Mouse (Mus musculus): Measurements from ENCODE around the gene Apoc3.

Gene Apoc3

DNA sequence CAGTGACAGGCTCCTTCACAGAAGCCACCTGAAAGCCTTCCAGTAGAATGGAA is at the start of gene Apoc3:
Gene Apoc3 (minus strand): TSS at position 41 of the 53 bp plus-strand sequence.
- DNase-seq (ENCODE audit: low spot score), result no peak

DNA sequence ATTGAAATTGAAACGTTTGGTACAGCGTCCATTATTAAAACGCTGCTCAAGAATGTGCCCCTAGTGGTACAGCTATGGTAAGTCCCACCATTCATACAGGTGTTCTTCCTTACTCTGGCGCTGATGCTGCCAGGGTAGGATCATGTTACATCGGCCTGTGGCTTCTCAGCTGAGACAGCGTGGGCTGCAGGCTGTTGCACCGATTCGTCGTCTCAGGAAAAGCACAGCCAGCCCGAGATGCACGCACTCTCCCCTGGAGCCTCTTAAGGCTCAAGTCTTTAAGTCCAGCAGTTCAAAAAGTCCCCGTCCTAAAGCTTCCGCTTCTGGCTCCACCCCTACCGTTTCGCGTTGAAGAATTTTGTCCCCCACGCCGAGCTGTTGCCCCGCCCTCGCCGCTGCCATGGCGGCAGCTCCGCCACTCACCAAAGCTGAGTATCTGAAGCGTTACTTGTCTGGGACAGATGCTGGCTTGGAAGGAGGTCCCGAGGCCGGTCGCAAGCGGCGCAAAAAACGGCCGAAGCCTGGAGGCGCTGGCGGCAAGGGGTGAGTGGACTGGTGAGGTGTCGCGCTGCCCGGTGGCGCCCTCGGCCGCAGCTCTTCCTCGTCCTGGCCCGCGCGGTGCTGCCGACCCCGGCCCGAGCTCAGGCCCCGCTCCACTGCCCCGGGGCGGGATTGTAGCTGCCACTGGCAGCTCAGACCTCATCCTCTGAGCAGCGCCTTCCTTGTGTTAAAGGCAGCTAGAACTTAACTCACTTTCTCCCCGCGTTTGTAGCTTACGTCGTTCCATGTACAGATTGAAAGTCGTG is 47.4 kb upstream of the Apoc3 start, which contains the start of gene Bud13:
Gene Bud13 (plus strand): TSS at position 378 of the 806 bp plus-strand sequence.
- peak; percentile 94 for DNase-seq (ENCODE audit: low spot score)

DNA sequence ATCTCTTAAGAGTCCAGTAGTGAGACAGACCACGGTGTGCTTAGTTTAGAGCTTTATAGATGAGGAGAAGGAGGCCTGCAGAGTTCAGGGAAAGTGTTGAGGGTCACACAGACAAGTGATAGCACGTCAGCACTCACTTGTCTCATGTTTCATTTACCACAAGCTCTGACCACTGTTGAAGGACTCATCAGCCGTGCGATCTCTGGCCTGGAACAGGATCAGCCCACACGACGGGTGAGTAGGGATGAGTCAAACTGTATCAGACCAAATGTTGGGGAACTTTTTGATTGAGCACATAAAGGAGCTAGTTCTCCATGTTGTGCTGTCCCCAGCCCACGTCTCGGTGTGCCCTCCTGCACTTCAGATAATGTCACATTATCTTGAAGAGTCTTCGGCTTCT is 39.1 kb upstream of the Apoc3 start:
- DNase-seq (ENCODE audit: low spot score), result no peak

DNA sequence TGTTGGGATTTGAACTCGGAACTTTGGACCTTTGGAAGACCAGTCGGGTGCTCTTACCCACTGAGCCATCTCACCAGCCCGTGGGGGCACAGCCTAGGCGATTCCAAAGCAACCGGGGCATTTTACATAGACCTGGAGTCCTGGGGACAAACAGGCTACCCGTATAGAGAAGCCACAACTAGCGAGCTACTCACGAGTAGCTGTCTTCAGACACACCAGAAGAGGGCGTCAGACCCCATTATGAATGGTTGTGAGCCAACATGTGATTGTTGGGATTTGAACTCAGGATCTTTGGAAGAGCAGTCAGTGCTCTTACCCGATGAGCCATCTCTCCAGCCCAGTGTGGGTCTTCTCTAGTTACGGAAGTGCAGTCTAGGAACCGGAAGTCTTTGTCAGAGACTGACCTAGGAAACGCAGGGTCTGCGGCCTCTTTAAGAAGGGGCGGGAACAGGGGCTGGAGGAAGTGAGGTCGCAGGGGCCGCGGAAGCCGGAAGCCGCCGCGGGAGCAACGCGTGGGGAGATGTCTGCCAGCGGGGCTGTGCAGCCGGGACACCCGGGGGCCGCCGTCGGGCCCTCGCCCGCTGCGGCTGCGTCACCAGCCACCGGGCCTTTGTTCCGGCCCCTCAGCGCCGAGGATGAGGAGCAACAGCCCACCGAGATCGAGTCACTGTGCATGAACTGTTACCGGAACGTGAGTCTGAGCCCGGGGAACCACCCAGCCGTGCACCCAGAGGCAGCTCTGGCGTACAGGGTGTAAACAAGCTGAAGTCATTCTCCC is 37.4 kb upstream of the Apoc3 start, which contains the start of gene Zpr1:
Gene Zpr1 (plus strand): TSS at position 388 of the 778 bp plus-strand sequence.
- DNase-seq (ENCODE audit: low spot score), result peak; percentile 90

DNA sequence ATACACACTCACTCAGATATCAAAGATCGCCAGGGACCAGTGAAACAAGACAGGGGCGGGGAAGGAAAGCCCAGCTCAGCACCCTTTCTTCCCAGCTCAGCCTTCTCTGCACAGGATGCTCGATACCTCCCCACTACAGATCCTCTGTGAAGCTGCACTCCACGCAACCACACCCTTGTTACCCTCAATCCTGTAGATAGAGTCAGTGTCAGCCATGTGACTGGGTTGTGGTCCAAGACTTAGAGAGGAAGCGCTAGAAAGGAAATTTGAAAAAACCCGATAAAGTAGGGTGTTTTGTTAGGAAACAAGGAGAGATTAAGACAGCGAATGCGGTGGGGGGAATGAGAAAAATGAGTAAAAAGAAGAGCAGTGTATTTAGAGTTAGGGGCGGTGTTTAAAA is 36.6 kb upstream of the Apoc3 start:
- DNase-seq (ENCODE audit: low spot score), result no peak

DNA sequence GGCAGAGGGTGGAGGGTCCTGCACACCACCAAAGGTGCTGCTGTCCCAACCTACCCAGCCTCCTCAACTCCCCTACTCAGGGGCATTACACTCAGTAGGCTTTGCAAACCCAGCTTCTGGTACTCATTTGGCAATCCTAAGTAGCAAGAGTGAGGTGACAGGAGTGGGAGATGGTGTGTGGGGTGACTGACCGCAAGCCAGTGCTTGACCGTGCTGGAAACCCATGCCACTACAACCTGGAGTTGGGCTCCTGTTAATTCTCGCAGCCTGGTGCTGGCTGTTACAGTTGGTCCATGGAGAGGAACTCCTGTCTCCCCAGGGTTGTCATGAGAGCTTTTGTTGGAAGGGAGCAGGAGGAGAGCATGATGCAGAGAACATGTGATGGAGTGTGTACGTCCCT is 35.3 kb upstream of the Apoc3 start:
- no peak for DNase-seq (ENCODE audit: low spot score)

DNA sequence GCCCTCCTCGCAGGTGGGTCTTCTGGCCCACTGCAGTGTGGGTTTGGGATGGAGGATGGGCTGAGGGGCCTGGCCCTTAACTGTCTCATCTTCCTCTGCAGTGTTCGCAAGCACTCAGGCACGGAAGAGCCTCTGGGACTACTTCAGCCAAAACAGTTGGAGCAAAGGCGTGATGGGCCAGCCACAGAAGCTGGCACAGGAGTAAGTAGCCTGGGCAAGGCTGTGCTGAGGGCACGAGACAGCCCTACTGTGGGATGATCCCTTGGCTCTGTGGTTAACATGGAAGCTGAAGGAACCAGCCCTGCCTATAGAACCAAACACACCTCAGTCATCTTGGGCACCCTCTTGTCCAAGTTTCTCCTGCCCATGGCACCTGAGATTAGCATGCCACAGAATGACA is 33.7 kb upstream of the Apoc3 start:
- DNase-seq (ENCODE audit: low spot score), result no peak

DNA sequence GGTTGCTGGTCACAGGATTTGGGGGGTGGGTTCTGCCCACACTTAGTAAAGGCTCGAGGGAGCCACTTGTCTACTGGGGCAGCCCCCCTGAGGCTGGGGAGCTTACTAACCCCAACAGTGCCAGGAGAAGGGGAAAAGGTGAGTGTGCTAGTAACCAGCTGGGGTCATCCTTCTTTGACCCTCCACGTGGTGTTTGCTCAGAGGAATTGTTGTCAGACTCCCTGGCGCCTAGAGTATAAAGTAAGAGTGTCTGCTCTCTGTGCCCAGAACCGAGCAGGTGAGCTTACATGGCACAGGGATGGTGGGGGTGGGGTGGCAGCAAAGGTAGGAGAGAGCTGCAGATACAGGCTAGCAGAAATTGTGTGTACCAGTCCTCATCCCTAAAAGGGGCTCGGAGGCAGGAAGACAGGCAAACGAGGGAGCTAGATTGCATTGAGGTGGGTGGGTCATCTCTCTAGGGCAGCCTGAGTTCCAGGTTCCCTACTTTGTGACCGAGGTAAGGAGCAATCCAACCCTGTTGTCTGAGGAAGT is 33.0 kb upstream of the Apoc3 start, which contains the start of gene Apoa5:
Gene Apoa5 (plus strand): TSS at position 291 of the 531 bp plus-strand sequence.
- DNase-seq (ENCODE audit: low spot score), result peak; percentile 71

DNA sequence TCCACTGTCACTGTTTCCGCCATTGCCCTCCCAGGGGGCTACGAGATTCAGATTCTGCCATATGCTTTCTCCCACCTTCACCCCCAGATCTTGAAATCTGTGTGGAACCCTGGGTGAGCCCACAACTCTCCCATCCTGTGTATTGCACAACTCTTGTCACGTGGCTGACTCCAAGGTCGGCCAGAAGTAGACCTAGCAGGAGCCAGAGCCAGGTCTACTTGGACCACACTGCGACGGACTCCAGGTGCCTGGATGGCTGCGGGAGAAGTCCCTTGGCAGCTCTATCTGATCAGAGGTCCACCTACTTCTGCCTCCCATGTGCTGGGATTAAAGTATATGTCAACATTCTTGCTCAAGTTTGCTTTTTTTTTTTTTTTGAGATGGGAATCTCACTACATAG is 25.7 kb upstream of the Apoc3 start:
- DNase-seq (ENCODE audit: low spot score), result peak; percentile 18

DNA sequence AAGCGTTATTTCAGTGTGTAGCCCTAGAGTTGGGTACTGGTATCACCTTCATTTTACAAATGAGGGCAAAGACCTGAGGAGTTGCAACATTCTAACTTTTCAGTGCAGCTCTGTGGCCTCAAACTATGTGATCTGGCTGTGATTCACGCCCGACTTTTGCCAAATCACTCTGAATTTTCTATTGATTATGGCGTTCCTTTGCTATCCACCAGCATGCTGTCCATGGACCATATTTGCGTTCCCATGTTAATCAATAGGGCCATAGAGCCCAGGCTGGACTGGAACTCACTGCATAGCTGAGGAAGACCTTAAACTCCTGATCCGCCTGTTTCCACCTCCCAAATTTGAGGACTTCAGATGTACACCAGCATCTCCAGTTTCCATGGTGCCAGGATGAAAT is 23.7 kb upstream of the Apoc3 start:
- no peak for DNase-seq (ENCODE audit: low spot score)

DNA sequence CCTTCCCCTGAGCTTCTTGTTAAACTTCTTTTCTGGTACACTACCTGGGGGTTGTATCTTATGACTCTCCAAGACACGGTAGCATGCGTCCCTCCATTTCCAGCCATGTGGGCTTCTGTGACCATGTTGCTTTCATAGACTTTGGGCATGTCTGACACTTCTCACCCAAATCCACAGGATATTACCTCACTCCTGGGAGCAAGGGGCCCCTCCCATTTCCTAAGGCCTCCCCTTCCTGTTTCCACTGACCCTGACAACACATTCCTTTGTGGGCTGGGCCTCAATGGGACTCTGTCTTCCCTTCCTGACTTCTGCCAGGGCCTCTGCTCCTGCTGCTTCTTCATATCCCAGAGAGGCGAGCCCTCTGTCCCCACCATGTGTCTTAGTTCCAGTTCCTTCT is 22.1 kb upstream of the Apoc3 start:
- no peak for DNase-seq (ENCODE audit: low spot score)

DNA sequence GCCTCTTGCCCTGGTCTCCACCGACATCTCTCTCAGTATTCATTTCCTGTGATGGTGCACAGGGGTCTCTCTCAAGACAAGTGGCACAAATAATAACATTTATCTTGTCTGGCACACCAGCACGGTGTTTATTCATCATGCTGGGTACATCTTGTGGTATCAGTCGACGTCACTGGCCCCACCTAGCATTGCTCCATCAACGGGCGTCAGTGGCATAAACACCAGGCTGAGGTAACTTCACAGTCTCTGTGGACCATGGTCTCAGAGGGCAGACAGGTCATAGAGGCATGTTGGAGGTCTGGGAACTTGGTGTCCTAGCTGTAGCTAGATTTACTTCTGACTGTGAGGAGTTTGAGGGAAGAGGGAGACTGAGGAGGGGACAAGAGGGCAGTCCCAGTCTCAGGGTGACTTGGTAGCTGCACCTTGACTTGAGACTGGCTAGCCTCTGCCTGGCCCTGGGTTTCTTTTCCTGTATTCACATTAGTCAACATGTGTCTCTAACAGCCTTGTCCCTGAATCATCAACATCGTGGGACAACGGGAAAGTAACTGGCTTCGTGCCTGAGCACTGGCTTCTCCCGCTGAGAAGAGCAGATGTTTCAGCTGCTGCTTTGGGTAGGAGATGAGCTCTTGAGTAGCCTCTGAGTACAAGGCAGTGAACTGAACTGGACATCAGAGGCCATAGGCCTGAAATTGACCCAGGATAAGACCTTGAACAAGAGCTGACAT is 21.4 kb upstream of the Apoc3 start:
- no peak for DNase-seq (ENCODE audit: low spot score)

DNA sequence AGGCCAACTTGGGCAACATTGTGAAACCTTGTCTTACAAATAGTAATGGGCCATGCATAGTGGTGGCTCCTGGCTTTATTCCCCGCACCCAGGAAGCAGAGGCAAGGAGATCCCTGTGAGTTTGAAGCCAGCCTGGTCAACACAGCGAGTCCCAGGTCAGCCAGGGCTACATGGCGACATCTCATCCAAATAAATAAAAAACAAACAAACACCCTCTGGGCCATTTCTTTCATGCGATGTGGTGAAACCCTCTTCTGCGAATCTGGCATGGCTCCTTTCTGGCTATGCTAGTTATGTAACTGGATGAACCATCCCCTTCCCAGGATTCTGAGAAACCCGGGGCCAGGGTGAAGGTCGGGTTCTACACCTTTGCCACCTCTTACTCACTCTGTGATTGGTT is 20.7 kb upstream of the Apoc3 start:
- DNase-seq (ENCODE audit: low spot score), result no peak

DNA sequence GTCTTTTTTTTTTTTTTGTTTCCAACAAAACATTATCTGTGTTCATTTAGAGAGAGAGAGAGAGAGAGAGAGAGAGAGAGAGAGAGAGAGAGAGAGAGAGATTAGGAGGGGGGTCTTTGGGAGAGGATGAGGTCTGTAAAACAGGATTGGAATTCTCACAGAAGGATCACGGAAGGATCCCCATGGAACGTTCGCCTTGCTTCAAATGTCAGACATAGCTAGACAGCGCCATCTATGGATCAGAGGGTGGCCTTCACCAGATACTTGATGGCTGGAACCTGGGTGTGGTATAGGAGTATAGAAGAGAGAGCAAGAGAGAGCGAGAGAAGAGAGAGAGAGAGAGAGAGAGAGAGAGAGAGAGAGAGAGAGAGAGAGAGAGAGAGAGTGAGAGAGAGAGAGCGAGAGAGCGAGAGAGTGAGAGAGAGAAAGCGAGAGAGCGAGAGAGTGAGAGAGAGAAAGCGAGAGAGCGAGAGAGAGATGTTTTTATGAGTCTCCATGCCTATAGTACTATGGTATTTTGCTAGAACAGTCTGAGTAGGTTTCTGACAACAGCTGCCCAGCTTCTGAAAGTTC is 11.4 kb upstream of the Apoc3 start:
- DNase-seq (ENCODE audit: low spot score), result peak; percentile 77

DNA sequence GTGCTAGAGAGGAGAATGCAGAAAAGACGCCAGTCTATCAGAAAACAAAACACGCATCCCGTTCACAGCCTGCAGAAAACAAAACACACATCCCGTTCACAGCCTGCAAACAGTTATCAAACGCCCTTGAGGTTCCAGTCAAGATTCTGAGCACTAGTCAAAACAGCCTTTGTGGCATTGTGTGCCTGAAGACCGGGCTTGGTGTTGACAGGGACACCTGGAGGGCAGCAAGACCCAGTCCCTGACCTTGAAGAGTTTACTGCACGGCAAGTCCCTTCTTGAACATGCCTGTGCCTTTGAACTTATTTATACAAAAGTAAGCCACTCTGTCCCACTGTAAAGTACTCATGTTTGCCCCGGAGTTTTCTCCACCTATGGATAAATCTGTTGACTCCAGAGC is 8.1 kb upstream of the Apoc3 start:
- no peak for DNase-seq (ENCODE audit: low spot score)

DNA sequence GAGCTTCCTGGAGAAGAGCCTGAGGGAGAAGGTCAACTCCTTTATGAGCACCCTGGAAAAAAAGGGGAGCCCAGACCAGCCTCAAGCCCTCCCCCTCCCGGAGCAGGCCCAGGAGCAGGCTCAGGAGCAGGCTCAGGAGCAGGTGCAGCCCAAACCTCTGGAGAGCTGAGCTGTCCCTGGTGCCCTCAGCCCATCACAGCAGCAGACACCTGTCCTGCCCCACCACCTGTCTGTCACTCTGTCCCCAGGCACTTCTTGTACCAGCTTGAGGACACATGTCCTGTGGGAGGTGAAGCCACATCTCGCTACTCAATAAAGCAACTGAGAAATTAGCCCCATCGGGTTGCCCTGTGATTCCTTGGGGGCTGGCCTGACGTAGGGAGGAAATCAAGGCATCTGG is 7.7 kb upstream of the Apoc3 start:
- no peak for DNase-seq (ENCODE audit: low spot score)

DNA sequence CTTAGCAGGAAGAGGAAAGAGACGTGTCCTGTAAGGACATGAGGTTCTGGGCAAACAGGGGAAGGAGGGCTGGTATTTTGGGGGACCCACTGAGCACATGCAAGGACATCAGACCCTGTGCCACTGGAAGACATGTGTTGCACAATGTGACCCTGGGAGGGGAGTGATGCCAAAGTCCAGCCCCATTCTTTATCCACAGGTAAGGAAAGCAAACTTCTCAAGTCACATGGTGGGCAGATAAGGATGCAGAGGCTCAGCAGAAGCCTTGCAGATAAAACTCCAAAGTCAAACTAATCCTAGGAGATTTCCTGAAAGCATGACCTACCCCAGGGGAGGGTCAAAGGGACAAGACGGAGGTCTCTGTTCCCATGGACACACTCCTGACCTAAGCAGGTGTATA is 6.4 kb upstream of the Apoc3 start:
- peak; percentile 87 for DNase-seq (ENCODE audit: low spot score)

DNA sequence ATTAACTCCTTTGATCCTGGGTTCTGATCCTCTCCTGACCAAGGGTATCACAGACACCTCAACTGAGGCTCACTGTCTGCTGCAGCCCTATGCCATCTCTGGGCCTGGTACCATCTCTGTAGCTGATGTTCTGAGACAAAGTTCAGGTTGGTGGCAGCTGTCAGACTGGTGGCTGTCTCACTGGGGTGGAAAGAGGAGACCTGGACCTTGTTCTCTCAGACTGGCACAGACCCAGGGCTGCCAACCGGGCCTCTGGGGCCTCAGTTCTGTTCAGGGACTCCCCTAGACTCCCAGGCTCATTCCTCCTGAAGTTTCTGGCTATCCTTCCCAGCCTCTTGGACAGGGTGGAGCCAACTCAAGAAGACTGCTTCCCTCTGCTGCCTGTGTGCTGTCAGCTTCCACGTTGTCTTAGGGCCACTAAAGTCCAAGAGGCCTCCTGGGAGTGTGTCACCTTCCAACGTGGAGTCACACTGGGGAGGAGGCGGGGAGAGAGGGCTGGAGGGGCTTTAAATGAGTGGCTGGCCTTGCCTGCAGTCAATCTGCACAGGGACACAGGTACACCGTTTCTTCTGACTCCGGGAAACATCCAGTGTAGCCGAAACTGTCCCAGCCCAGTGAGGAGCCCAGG is 5.2 kb upstream of the Apoc3 start, which contains the start of gene Apoa4:
Gene Apoa4 (plus strand): TSS at position 171 of the 628 bp plus-strand sequence.
- DNase-seq (ENCODE audit: low spot score), result peak; percentile 86

DNA sequence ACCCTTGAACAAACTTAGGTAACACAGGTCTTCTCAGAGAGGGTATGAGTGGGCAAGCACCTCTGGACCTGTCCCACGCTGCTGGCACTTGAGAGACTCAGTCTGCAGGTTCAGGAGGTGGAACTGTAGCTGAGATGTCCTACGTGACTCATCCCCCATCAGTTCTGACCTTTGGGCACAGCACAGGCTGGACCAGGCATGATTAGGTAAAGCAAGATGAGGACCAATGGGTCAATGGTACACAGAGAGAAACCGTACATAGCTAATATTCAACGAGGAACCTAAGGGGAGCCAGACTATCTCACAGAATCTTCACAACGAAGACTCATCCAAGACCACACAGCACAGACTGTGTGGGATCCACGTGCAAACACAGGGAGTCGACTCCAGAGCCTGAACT is 3.4 kb upstream of the Apoc3 start:
- peak; percentile 70 for DNase-seq (ENCODE audit: low spot score)

DNA sequence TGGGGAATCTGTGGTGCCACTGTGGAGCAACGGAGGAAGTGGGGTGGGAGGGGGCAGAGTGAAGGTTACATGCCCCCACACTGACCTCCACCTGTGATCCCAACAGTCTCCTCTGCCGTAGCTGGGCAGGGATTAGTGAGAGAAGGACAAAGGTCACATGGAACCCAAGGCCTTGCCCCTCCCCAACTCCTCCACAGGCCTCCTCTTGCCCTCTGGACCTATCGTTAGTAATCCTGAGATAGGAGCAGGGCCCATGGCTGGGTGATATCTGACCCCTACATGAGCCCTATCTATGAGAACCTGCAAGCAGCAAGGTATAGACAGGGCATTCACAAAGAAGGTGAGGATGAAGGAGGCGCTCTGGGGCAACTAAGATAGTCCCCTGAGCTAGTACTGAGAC is 213 bp upstream of the Apoc3 start:
- DNase-seq (ENCODE audit: low spot score), result peak; percentile 83

DNA sequence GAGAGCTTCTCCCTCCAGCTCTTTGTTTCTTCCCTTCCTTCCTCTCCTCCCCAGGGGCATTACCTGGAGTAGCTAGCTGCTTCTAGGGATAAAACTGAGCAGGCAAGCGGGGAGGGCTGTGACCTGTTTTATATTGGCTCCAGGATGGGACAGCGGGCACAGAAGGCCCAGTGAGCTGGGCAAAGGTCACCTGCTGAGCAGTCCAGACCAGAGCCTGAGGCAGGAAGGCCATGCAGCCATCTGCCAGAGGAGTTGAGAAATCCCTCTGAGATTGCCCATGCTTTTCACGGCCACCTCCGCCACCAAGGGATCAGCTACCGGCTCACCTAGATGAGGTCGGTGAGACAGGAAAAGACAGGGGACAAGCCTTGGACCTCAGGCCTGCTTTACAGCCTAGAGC is 240 bp downstream of the Apoc3 start:
- DNase-seq (ENCODE audit: low spot score), result no peak

DNA sequence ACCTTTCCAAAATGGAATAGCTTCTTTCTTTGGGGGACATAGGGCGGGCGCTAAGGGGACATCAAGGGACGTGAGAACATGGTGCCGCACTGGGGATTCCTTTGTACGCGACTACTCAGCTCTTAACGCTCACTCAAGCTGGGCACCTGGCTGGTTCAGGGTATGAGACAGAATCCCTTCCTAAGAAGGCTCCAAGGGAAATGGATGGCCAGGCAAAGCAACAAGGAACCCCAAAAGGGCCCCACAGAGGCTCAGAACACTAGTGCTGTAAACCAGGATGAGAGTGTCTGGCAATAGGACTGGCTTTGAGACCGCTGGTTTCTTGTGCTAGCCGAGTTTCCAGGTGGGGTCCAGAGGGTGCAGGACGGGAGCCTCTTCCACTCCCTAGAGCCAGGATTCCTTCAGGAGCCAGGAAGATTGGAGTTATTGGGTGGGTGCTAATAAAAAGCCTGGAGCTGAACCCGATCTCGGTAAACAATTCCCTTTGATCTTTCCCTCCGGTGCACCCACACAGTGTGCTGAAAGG is 4.9 kb downstream of the Apoc3 start:
- no peak for DNase-seq (ENCODE audit: low spot score)

Data from yolk sac, embryonic 10.5 days (tissue).